Mouse (Mus musculus) duodenum, adult 2 months (tissue): ENCODE results near the gene Awat1. TPM values are rescaled to one million over a fixed set of nuclear protein-coding genes. Genes with fewer than 3 reads are reported as not detected.

ENCODE experiments used
- polyA plus RNA-seq: library from polyadenylated mRNA; depleted of rRNA; stranded (reverse); fragments of >200 nt; gene quantifications from 2 replicates; pipeline ENCODE4 v1.2.3, GENCODE M21; 2012; ENCODE audit warnings: low replicate concordance; rRNA removed

The Awat1 gene
- not detected in 2 replicates for polyA plus RNA-seq

GRCm38 (mm10) chrX:100571951-100572350, at the start of gene Awat1:
TSS of gene Awat1 (plus strand) at chrX:100572251.

DNA sequence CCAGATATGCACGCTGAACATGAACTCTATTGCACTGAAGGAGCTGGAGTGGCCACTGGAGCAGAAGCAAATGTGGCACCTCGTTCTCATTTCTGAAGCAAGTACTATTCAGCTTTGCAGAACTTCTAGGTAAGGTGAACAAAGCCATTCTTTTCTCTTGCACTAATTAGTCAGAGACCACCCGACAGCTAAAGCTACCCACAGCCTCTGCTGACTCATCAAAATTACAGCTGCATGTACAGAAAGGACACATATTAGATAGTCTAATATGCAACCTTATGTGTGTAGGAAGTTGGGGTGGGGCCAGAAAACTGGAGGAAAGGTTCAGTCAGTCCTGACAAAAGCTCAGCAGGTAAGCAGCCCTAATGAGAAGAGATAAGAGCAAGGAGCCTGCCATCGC, 47.6 kb upstream of the Awat1 start, which contains the start of gene Dgat2l6:
TSS of gene Dgat2l6 (plus strand) at position 368 of the 400 bp plus-strand sequence.

DNA sequence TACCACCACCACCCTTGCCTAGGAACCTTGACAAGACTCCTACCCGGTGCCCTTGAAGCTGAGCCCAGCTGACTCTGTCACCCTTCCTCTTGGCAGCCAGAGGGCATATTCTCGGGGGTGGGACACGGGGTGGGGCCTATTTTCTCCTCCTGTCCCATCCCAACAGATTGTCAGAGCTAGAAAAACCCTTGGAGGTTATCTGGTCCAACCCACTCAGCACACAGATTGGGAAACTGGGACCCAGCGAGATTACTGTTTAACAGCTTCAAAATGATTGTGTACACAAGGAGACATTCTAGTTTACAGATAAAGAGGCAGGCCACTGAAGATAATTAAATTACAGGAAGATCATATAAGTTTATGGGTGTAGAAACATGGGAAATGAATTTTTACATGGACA, 22.7 kb downstream of the Awat1 start, which contains the start of gene P2ry4:
TSS of gene P2ry4 (minus strand) at position 79 of the 400 bp plus-strand sequence.

DNA sequence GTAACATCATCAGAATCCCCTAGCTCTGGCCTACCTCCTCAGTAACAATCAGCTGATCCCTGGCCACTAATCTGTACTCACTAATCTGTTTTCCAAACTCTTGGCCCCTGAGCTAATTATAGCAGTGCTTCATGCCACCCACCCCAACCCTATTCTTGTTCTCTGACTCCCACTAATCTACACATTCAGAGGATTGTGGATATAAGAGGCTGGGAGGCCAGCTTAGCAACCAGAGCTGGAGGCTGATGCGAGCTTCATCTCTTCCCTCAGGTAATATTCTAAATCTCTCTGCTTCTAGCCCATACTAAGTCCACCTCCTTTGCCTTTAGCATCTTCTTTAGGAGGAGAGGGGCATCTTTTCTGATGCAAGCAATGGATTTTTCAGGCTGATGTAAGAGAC, 33.3 kb downstream of the Awat1 start, which contains the start of gene Arr3:
TSS of gene Arr3 (plus strand) at position 184 of the 400 bp plus-strand sequence.

GRCm38 (mm10) chrX:100625546-100625801, 53.4 kb downstream of the Awat1 start, which contains the start of gene Kif4:
TSS of gene Kif4 (plus strand) at chrX:100625737.

DNA sequence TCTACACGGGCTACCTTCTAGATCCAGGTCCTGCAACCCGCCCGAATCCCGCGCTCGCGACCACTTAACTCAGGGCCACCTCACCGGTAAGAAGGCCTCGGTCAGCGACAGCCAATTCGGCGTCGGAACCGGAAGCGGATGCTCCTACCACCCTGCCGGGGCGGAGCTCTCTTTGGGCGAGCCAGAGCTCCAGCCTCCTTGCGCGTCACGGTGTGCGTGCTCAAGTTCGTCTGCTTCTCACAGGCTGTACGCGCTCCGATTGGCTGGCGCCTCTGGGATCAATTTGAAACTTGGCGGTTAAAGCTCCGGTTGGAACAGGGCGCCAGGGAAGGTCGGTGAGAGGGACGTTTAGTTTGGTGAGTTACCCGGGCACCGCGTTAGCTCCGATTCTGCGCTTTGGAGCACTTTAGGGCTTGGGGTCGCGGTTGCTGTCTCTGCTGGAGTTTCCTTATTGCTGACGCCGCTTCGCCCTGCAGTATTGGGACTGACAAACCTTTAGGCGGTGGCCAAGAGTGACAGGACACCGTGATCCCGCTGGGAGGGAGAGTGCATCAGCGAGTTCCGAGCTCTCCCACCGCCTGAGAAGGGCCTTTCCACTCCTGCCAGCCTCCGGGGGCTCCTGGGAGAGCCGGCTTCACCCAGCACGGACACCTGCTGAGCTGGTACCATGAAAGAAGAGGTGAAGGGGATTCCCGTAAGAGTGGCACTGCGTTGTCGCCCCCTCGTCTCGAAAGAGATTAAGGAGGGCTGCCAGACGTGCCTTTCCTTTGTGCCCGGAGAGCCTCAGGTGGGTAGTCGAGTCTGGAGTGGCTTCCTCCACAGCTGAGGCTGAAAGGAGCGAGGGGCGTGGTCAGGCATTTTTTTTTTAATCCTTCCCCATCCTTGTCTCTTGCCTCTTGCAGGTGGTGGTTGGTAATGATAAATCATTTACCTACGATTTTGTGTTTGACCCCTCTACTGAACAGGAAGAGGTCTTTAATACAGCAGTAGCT, 54.0 kb downstream of the Awat1 start, which contains the start of gene Pdzd11:
TSS of gene Pdzd11 (minus strand) at position 767 of the 992 bp plus-strand sequence.

Other genes with a start within 250 kb of the Awat1 start
- gene Otud6a, start 143.2 kb upstream of the Awat1 start, polyA plus RNA-seq: not detected in 2 replicates
- gene Awat2, start 129.5 kb upstream of the Awat1 start, polyA plus RNA-seq: 0.06 and 0.33 TPM in 2 replicates
- gene Igbp1, start 78.0 kb upstream of the Awat1 start, polyA plus RNA-seq: 5.1 and 6.1 TPM in 2 replicates
- gene Dgat2l6, start 47.4 kb upstream of the Awat1 start, polyA plus RNA-seq: not detected in 2 replicates
- 0.34 TPM in 1 of 2 replicates, not detected in the other for gene P2ry4, start 22.6 kb downstream of the Awat1 start, polyA plus RNA-seq
- not detected in 2 replicates for gene Arr3, start 33.2 kb downstream of the Awat1 start, polyA plus RNA-seq
- 0.53 and 0.57 TPM in 2 replicates for gene Kif4, start 53.5 kb downstream of the Awat1 start, polyA plus RNA-seq
- 10.9 and 11.6 TPM in 2 replicates for gene Pdzd11, start 54.3 kb downstream of the Awat1 start, polyA plus RNA-seq
- 29.9 and 82.5 TPM in 2 replicates for gene Gdpd2, start 157.6 kb downstream of the Awat1 start, polyA plus RNA-seq
- gene Dlg3, start 195.5 kb downstream of the Awat1 start, polyA plus RNA-seq: 7.3 and 18.5 TPM in 2 replicates